ENCODE assay signal across 10 mouse cellular contexts in genomic region chr15:30174321-30174720, GRCm38 (mm10). TPM values are rescaled to one million over a fixed set of nuclear protein-coding genes. Genes with fewer than 3 reads are reported as not detected.
DNase-seq lines count a peak whose midpoint lies in the region; ATAC-seq lines count a peak whose summit lies in the region.
"Had no signal": no experiment of that assay in that cellular context is flagged by ENCODE, and none has a peak within 500 bp of the region (broad histone marks: within the 10 kb centered on the region; RNA-seq: fewer than 3 reads in every experiment).

No protein-coding gene starts in this region.

- 56% methylated on average over 7 of the region's 7 CpGs for WGBS in limb, embryonic 12.5 days
- WGBS in limb, embryonic 10.5 days = 54% methylated on average over 7 of the region's 7 CpGs
- 48% methylated on average over 7 of the region's 7 CpGs for WGBS in embryonic facial prominence, embryonic 12.5 days
- WGBS in forebrain, embryonic 15.5 days = 29% methylated on average over 7 of the region's 7 CpGs
- WGBS in midbrain, embryonic 16.5 days = 17% methylated on average over 7 of the region's 7 CpGs

- H3K9ac ChIP-seq in limb, embryonic 12.5 days (replicated peaks) = no peak overlapping the region
- no peak overlapping the region for H3K9ac ChIP-seq in embryonic facial prominence, embryonic 12.5 days
- H3K9ac ChIP-seq in forebrain, embryonic 15.5 days (replicated peaks) = peak overlapping the region; percentile 98
- H3K9ac ChIP-seq in midbrain, embryonic 16.5 days (ENCODE audit: low read depth, low read length) = peak overlapping the region; percentile 99
- H3K9ac ChIP-seq: liver, embryonic 13.5 days had no signal

- H3K4me3 ChIP-seq in limb, embryonic 12.5 days (replicated peaks) = peak overlapping the region; percentile 68; the same call in 1 of the 2 replicates
- H3K4me3 ChIP-seq in limb, embryonic 10.5 days = no peak overlapping the region
- H3K4me3 ChIP-seq in embryonic facial prominence, embryonic 12.5 days = peak overlapping the region; percentile 65
- H3K4me3 ChIP-seq in forebrain, embryonic 15.5 days = peak overlapping the region; percentile 98
- peak overlapping the region; percentile 90 for H3K4me3 ChIP-seq in midbrain, embryonic 16.5 days (ENCODE audit: low read depth, low read length)

- no peak for ATAC-seq in limb, embryonic 12.5 days (ENCODE audit: insufficient number of reproducible peaks, insufficient read depth, low FRiP score, low TSS enrichment, low read depth)
- no peak for ATAC-seq in embryonic facial prominence, embryonic 12.5 days (ENCODE audit: insufficient number of reproducible peaks, insufficient read depth, low FRiP score, low TSS enrichment)
- no peak for ATAC-seq in forebrain, embryonic 15.5 days (replicated peaks)
- ATAC-seq in midbrain, embryonic 16.5 days = no peak

- H3K4me1 ChIP-seq in limb, embryonic 12.5 days (replicated peaks) = no peaks in the 10 kb centered on the region; the same call in 1 of the 2 replicates
- peaks cover 11% of the 10 kb centered on the region for H3K4me1 ChIP-seq in limb, embryonic 10.5 days
- 0 out of 2 replicates have a peak, but pooled peaks cover 3% of the 10 kb centered on the region for H3K4me1 ChIP-seq in embryonic facial prominence, embryonic 12.5 days
- H3K4me1 ChIP-seq in forebrain, embryonic 15.5 days = peaks cover 25% of the 10 kb centered on the region
- H3K4me1 ChIP-seq in midbrain, embryonic 16.5 days (ENCODE audit: control insufficient read depth, insufficient read depth, low read length) = peaks cover 16% of the 10 kb centered on the region
- H3K4me1 ChIP-seq: liver, embryonic 13.5 days had no signal

- no peaks in the 10 kb centered on the region for H3K9me3 ChIP-seq in limb, embryonic 12.5 days
- H3K9me3 ChIP-seq in limb, embryonic 10.5 days (replicated peaks) = no peaks in the 10 kb centered on the region
- H3K9me3 ChIP-seq in embryonic facial prominence, embryonic 12.5 days = no peaks in the 10 kb centered on the region
- no peaks in the 10 kb centered on the region for H3K9me3 ChIP-seq in forebrain, embryonic 15.5 days
- H3K9me3 ChIP-seq in midbrain, embryonic 16.5 days (replicated peaks; ENCODE audit: control insufficient read depth, low read length, poor library complexity, severe bottlenecking) = no peaks in the 10 kb centered on the region
- H3K9me3 ChIP-seq: liver, embryonic 13.5 days had no signal

- H3K36me3 ChIP-seq in limb, embryonic 12.5 days = no peaks in the 10 kb centered on the region
- no peaks in the 10 kb centered on the region for H3K36me3 ChIP-seq in limb, embryonic 10.5 days
- no peaks in the 10 kb centered on the region for H3K36me3 ChIP-seq in embryonic facial prominence, embryonic 12.5 days
- H3K36me3 ChIP-seq in forebrain, embryonic 15.5 days = no peaks in the 10 kb centered on the region
- no peaks in the 10 kb centered on the region for H3K36me3 ChIP-seq in midbrain, embryonic 16.5 days (ENCODE audit: control insufficient read depth, insufficient read depth, low read length)
- H3K36me3 ChIP-seq: liver, embryonic 13.5 days had no signal

- peaks cover 46% of the 10 kb centered on the region for H3K27me3 ChIP-seq in limb, embryonic 12.5 days
- peaks cover 46% of the 10 kb centered on the region for H3K27me3 ChIP-seq in limb, embryonic 10.5 days (ENCODE audit: low read depth, poor library complexity, severe bottlenecking)
- H3K27me3 ChIP-seq in embryonic facial prominence, embryonic 12.5 days = peaks cover 30% of the 10 kb centered on the region
- no peaks in the 10 kb centered on the region for H3K27me3 ChIP-seq in forebrain, embryonic 15.5 days
- no peaks in the 10 kb centered on the region for H3K27me3 ChIP-seq in midbrain, embryonic 16.5 days (ENCODE audit: control insufficient read depth, insufficient read depth, low read depth, low read length)

- no peak overlapping the region for H3K27ac ChIP-seq in limb, embryonic 12.5 days
- no peak overlapping the region for H3K27ac ChIP-seq in limb, embryonic 10.5 days
- no peak overlapping the region for H3K27ac ChIP-seq in embryonic facial prominence, embryonic 12.5 days
- H3K27ac ChIP-seq in forebrain, embryonic 15.5 days (replicated peaks) = peak overlapping the region; percentile 100
- peak overlapping the region; percentile 100 for H3K27ac ChIP-seq in midbrain, embryonic 16.5 days (ENCODE audit: low read length)
- H3K27ac ChIP-seq: liver, embryonic 13.5 days had no signal

- H3K4me2 ChIP-seq in limb, embryonic 12.5 days = 0 out of 2 replicates have a peak overlapping the region, but pooled peaks have one; percentile 98
- peak overlapping the region; percentile 98 for H3K4me2 ChIP-seq in embryonic facial prominence, embryonic 12.5 days (replicated peaks)
- H3K4me2 ChIP-seq in forebrain, embryonic 15.5 days (replicated peaks) = peak overlapping the region; percentile 57
- peak overlapping the region; percentile 64 for H3K4me2 ChIP-seq in midbrain, embryonic 16.5 days (ENCODE audit: low read length)

- no peak for DNase-seq in limb, embryonic 10.5 days (ENCODE audit: low spot score)
- DNase-seq in adrenal gland, adult 8-10 months = no peak
- no peak for DNase-seq in urinary bladder, postnatal 4 days (ENCODE audit: low spot score in 2 of 2)
- DNase-seq: kidney, adult 18-20 months; liver, embryonic 13.5 days; thymus, postnatal 36 days had no signal

RNA-seq across cellular contexts. Expression of gene Ctnnd2, which starts 1.9 kb away (rescaled TPM):
- polyA plus RNA-seq in limb, embryonic 12.5 days (2016; fragmentation: Nextera tagmentation; extraction: Ambion mirVana) = 2.0 and 3.3 TPM in 2 replicates
- polyA plus RNA-seq in limb, embryonic 10.5 days (2016; fragmentation: Nextera tagmentation; extraction: Ambion mirVana) = 1.2 and 1.6 TPM in 2 replicates
- polyA plus RNA-seq in embryonic facial prominence, embryonic 12.5 days (2016; fragmentation: Nextera tagmentation; extraction: Ambion mirVana) = 13.5 and 15.5 TPM in 2 replicates
- polyA plus RNA-seq in forebrain, embryonic 15.5 days (2015; fragmentation: Nextera tagmentation; extraction: Ambion mirVana) = 83.3 and 83.6 TPM in 2 replicates
- 62.0 and 62.8 TPM in 2 replicates for polyA plus RNA-seq in midbrain, embryonic 16.5 days (2015; fragmentation: Nextera tagmentation; extraction: Ambion mirVana)
- 1 to 10 TPM; 5.1 to 8.6 (median 6.4) TPM for total RNA-seq in adrenal gland, adult 8-10 months (2022)

Comparison
In these comparisons a context has a peak if more than half of its experiments do, and no peak if none do; other contexts are left out.
1. H3K27ac ChIP-seq: peak in forebrain, embryonic 15.5 days (single experiment) and midbrain, embryonic 16.5 days (single experiment); none in limb, embryonic 12.5 days (single experiment), limb, embryonic 10.5 days (single experiment) and embryonic facial prominence, embryonic 12.5 days (single experiment).
2. H3K9ac ChIP-seq: peak in forebrain, embryonic 15.5 days (single experiment) and midbrain, embryonic 16.5 days (single experiment); none in limb, embryonic 12.5 days (single experiment) and embryonic facial prominence, embryonic 12.5 days (single experiment).
3. Peak in every context shown above with its lines, with median percentiles within 50 percentile points of each other: H3K4me2 ChIP-seq.